Mouse (Mus musculus) WW6 (cell line): Measurements from ENCODE around the gene Myo18b.

Source experiments
- DNase-seq: peaks from one replicate; pipeline ENCODE4 v3.0.0-alpha.2; 2013; ENCODE audit warnings: low read depth, low spot score

The Myo18b gene

GRCm38 (mm10) chr5:112748001-112748719, 148.0 kb downstream of the Myo18b start:
- DNase-seq: no peak

GRCm38 (mm10) chr5:112747306-112747930, 148.7 kb downstream of the Myo18b start:
- no peak for DNase-seq

DNA sequence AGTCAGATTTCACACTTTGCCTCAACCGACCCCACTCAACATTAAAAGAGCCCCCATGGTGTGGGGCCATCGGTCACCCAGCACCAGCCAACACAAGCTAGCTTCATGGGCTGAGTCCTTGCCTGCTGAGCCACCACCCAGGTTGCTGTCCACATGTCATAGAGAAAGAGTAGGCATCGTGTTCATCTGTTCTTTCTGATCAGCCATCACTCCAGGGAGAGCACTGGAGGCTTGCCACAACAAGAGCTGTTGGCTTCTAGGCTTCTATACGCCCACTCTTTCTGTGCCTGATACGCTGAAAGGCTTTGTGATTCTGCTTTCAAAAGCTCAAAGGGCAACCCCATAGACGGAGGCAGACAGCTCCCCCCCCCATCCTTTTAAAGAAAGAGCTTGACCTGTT, 151.0 kb downstream of the Myo18b start:
- no peak for DNase-seq

DNA sequence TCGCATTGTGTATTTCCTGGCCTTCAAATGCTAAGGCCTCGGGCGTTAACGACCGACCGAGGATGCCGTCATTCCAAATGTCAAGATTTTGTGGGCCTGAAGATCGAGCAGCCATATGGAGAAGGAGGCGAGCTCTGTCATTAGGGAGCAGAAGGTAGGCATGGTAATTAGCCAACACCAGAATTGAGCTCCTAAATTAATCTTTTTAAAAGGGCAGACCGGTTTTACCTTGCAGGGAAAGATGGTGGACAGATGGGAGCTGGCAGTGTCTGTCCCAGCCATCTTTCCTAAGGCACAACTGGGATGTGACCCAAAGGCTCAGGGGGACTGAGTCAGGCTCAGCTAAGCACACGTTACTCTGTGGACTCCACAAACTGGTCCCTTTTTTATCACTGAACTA, 151.6 kb downstream of the Myo18b start:
- no peak for DNase-seq

DNA sequence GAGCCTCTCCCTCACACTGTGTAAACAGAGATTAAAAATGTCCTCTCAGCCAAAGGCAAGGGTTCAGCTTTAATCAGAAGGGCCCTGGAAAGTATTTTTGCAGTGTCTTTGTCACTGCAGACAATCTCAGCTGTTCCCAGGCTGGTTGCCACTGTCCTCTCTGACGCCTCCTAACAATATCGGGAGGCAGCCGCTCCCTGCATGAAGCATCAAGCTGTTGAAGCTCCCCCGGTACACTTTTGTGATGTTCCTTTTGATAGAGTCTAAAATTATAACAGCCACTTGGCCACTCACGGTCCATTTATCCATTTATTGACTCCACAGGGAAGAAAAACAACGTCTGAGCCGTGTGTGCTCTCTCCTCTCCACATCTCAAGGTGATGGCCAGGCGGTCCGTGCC, 153.0 kb downstream of the Myo18b start:
- DNase-seq: no peak

DNA sequence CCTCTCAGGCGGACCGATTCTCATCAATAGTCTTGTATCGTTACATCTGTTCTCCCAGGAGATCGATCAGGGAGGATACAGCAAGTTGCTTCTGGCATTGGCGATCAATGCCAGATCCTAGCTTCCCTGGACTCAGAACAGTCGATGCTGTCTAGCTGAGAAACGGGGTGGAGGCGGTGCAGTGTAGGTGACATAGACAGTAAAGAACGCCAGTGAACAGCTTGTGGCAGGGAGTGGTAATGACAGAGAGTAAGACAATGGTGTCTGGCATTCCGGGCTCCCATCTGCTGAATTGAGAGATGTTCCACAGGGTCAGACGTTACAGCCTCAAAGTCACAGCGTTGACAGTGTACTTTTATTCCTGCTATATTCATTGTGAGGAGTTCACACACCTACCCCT, 155.5 kb downstream of the Myo18b start:
- no peak for DNase-seq

GRCm38 (mm10) chr5:112735040-112735439, 161.1 kb downstream of the Myo18b start:
- DNase-seq: no peak

DNA sequence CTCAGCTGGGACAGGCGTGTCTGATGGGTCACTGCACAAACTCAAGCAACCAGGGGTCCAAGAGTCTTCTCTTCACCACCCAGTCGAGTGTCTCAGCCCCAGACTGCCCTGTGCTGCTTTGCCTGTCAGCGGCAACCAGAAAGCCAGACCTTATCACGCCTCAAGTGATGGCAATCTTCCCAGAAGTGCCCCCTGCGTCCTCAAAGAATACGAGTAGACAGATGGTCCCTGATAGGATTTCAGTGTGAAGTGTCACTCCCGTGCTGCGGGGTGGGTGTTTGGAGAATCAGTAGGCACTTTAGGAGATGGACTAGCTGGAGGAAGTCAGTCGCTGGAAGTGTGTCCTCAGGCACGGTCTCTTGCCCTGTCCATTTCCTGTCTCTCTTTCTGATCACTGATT, 165.6 kb downstream of the Myo18b start:
- DNase-seq: no peak

GRCm38 (mm10) chr5:112728432-112728831, 167.7 kb downstream of the Myo18b start:
- DNase-seq: no peak

- DNase-seq: peak; percentile 49
These were observed 177.4 kb downstream of the Myo18b start for GRCm38 (mm10) chr5:112718655-112719306.

DNA sequence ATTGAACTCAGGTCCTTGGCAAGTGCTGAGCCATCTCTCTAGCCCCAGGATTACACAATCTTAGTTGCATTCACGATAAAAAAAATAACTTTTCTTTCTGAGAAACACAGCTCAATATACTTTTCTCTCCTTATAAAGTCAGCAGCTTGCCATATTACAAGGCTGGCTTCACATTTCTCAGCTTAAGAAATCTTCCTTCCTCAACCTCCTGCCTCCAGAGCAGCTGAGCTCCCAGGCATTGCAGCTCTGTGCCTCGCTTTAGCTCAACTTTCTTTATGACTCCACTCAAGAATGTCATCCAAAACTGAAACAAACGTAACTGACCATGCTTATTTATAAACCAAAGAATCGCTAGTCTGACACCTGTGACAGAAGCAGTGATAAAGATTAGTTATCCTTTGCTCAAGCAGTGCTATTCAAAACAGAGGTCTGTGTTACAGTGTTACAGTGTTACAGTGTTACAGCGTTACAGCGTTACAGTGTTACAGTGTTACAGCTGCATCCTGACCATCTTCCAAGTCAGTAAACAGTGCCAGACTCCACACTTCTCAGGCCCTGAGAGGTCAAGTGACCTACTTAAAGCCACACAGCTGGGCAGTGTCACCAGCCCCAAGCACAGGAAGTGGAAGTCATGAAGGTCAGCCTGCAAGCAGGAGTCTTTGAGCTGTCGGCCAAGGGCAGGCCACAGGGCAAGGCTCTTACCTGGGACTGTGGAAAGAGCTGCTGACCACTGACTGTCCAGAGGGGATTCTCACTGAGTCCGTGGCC, 181.3 kb downstream of the Myo18b start:
- DNase-seq: no peak

GRCm38 (mm10) chr5:112709831-112710230, 186.3 kb downstream of the Myo18b start:
- no peak for DNase-seq

DNA sequence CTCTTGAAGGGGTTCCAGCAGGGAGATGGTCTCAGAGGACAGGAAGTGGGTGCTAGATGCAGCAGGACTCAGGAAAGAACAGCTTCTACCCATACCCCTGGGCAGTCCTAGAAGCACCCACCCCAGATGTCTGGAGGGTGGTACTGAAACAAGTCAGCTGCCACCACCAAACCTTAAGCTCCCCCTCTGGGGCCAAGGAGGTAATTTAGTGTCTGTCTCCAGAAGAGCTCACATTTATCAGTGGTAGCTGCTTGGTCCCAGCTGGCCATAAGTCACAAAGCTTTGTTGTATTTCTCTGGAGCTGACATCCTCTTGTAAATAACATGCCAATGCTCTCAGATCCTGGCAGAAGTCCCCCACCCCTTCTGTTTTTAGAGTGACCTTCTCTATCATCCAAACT, 187.7 kb downstream of the Myo18b start:
- DNase-seq: no peak

GRCm38 (mm10) chr5:112707478-112707877, 188.7 kb downstream of the Myo18b start:
- DNase-seq: no peak

GRCm38 (mm10) chr5:112700794-112701193, 195.4 kb downstream of the Myo18b start:
- DNase-seq: no peak

- DNase-seq: no peak
These were observed 199.5 kb downstream of the Myo18b start for GRCm38 (mm10) chr5:112696683-112697082.

GRCm38 (mm10) chr5:112695254-112695711, 200.9 kb downstream of the Myo18b start:
- DNase-seq: no peak

- no peak for DNase-seq
These were observed 202.8 kb downstream of the Myo18b start for GRCm38 (mm10) chr5:112693286-112693849.

DNA sequence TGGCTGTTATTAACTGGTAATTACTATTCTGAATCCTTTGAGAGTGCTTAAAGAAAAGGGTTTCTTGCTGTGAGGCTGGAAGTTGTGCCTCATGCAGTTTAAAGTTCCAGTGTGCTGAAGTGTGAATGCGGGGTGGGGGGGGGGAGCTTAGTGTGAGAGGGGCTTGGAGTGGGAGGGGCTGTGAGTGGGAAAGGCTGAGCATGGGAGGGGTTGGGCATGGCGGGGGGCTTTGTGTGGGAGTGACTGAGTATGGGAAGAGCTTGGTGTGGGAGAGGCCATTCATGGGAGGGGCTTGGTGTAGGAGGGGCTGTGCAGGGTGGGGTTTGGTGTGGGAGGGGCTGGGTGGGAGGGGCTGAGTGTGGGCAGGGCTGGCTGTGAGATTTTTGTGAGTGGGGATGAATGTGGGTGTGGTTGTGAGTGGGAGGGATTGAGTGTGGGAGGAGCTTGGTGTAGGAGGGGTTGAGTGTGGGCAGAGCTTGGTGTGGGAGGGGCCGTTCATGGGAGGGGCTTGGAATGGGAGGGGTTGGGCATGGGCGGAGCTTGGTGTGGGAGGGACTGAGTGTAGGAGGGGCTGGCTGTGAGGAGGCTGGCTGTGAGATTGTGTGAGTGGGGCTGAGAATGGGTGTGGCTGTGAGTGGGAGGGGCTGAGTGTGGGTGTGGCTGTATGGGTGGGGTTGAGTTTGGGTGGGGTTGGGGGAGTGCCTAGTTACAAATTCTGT, 208.9 kb downstream of the Myo18b start:
- no peak for DNase-seq

- no peak for DNase-seq
These were observed 209.7 kb downstream of the Myo18b start for GRCm38 (mm10) chr5:112686309-112687099.
